Comparison of ENCODE assay signal across 11 mouse cellular contexts in genomic region chr5:38388420-38388823, GRCm38 (mm10).
A peak's percentile ranks its signal among the peaks of the same experiment; 100 is the strongest.
DNase-seq lines count a peak whose midpoint lies in the region; ATAC-seq and TF ChIP-seq lines count a peak whose summit lies in the region.
"Had no signal": no experiment of that assay in that cellular context is flagged by ENCODE, and none has a peak within 500 bp of the region (broad histone marks: within the 10 kb centered on the region; RNA-seq: fewer than 3 reads in every experiment).

No protein-coding gene starts in this region.

- 9% methylated on average over 10 of the region's 10 CpGs for WGBS in limb, embryonic 14.5 days
- WGBS in liver, postnatal 0 days (ENCODE audit: insufficient replicate concordance), result 56% methylated on average over 10 of the region's 10 CpGs

- no peak for TF ChIP-seq EP300 in liver, postnatal 0 days (IDR thresholded peaks at IDR 0.05; ENCODE audit: low read depth)

- ATAC-seq in limb, embryonic 14.5 days (ENCODE audit: low FRiP score, low read depth), result 0 out of 2 replicates have a peak, but pooled peaks have one; percentile 23
- no peak for ATAC-seq in liver, postnatal 0 days
- ATAC-seq: liver, embryonic 12.5 days; Patski had no signal

- TF ChIP-seq CTCF in liver, postnatal 0 days (IDR thresholded peaks at IDR 0.05; ENCODE audit: low read depth), result no peak

- H3K4me2 ChIP-seq in limb, embryonic 14.5 days (replicated peaks; ENCODE audit: low read depth, low read length, severe bottlenecking), result peak overlapping the region; percentile 22; the same call in 1 of the 2 replicates
- no peak overlapping the region for H3K4me2 ChIP-seq in liver, postnatal 0 days (ENCODE audit: low read depth, low read length)
- H3K4me2 ChIP-seq: liver, embryonic 12.5 days had no signal

- H3K4me3 ChIP-seq in limb, embryonic 14.5 days (replicated peaks; ENCODE audit: low read length), result no peak overlapping the region
- no peak overlapping the region for H3K4me3 ChIP-seq in liver, postnatal 0 days (ENCODE audit: low read depth, low read length)
- H3K4me3 ChIP-seq: liver, embryonic 12.5 days had no signal

- no peak overlapping the region for H3K9ac ChIP-seq in limb, embryonic 14.5 days (ENCODE audit: low read depth, low read length, severe bottlenecking)
- H3K9ac ChIP-seq in liver, postnatal 0 days (replicated peaks), result no peak overlapping the region
- H3K9ac ChIP-seq: liver, embryonic 12.5 days had no signal

- H3K4me1 ChIP-seq in limb, embryonic 14.5 days (ENCODE audit: control insufficient read depth, insufficient read depth, low read length), result peaks cover 12% of the 10 kb centered on the region
- H3K4me1 ChIP-seq in liver, postnatal 0 days (ENCODE audit: insufficient read depth), result 0 out of 2 replicates have a peak, but pooled peaks cover 4% of the 10 kb centered on the region
- H3K4me1 ChIP-seq: liver, embryonic 12.5 days had no signal

- no peaks in the 10 kb centered on the region for H3K9me3 ChIP-seq in limb, embryonic 14.5 days (ENCODE audit: control insufficient read depth, low read length)
- no peaks in the 10 kb centered on the region for H3K9me3 ChIP-seq in liver, postnatal 0 days (ENCODE audit: low read length)
- H3K9me3 ChIP-seq: liver, embryonic 12.5 days had no signal

- H3K27ac ChIP-seq in limb, embryonic 14.5 days (replicated peaks; ENCODE audit: low read depth, low read length), result no peak overlapping the region
- no peak overlapping the region for H3K27ac ChIP-seq in liver, postnatal 0 days (ENCODE audit: low read depth)
- H3K27ac ChIP-seq: liver, embryonic 12.5 days had no signal

- peak; percentile 45 for DNase-seq in embryo, embryonic 10 days (ENCODE audit: low spot score)
- DNase-seq in embryo, embryonic 9.5 days (ENCODE audit: extremely low spot score), result no peak
- peak; percentile 44 for DNase-seq in embryo, embryonic 11 days
- peak; percentile 21 for DNase-seq in kidney, postnatal 14 days
- peak; percentile 24 for DNase-seq in limb, embryonic 14.5 days (ENCODE audit: low spot score)
- DNase-seq in thymus, postnatal 4 days, result no peak
- DNase-seq in liver, postnatal 0 days, result no peak
- no peak for DNase-seq in urinary bladder, adult 18-20 months (ENCODE audit: low spot score in 2 of 2)
- DNase-seq: heart, postnatal 14 days had no signal

- H3K36me3 ChIP-seq in limb, embryonic 14.5 days (ENCODE audit: control insufficient read depth, insufficient read depth, low read length), result no peaks in the 10 kb centered on the region
- no peaks in the 10 kb centered on the region for H3K36me3 ChIP-seq in liver, postnatal 0 days (replicated peaks; ENCODE audit: insufficient read depth, low read length)
- H3K36me3 ChIP-seq: liver, embryonic 12.5 days had no signal

- no peak for TF ChIP-seq POLR2A in limb, embryonic 14.5 days (IDR thresholded peaks at IDR 0.05; ENCODE audit: borderline replicate concordance, extremely low read depth, insufficient read depth, insufficient read length)

- no peaks in the 10 kb centered on the region for H3K27me3 ChIP-seq in limb, embryonic 14.5 days (ENCODE audit: control insufficient read depth, insufficient read depth, low read length)
- no peaks in the 10 kb centered on the region for H3K27me3 ChIP-seq in liver, postnatal 0 days (ENCODE audit: insufficient read depth, low read length)
- H3K27me3 ChIP-seq: liver, embryonic 12.5 days; Patski had no signal

Comparison
In these comparisons a context has a peak if more than half of its experiments do, and no peak if none do; other contexts are left out.
1. DNase-seq: peak in embryo, embryonic 10 days (single experiment), embryo, embryonic 11 days (single experiment), kidney, postnatal 14 days (single experiment) and limb, embryonic 14.5 days (single experiment); none in embryo, embryonic 9.5 days (single experiment), thymus, postnatal 4 days (single experiment), liver, postnatal 0 days (single experiment) and urinary bladder, adult 18-20 months (0 of 2).